ENCODE assay signal across 8 mouse cellular contexts in genomic region chr7:47007109-47007780, GRCm38 (mm10). TPM values are rescaled to one million over a fixed set of nuclear protein-coding genes. Genes with fewer than 3 reads are reported as not detected.
DNase-seq lines count a peak whose midpoint lies in the region; ATAC-seq lines count a peak whose summit lies in the region.

No protein-coding gene starts in this region.

- no peak for ATAC-seq in neural tube, embryonic 11.5 days (ENCODE audit: insufficient read depth, low FRiP score, low TSS enrichment)
- no peak for ATAC-seq in hindbrain, embryonic 16.5 days
- ATAC-seq in midbrain, embryonic 11.5 days (ENCODE audit: low FRiP score), result no peak

- H3K4me1 ChIP-seq in neural tube, embryonic 11.5 days (ENCODE audit: control insufficient read depth, insufficient read depth, low read length), result peaks cover 15% of the 10 kb centered on the region
- peaks cover 38% of the 10 kb centered on the region for H3K4me1 ChIP-seq in embryonic facial prominence, embryonic 10.5 days
- peaks cover 32% of the 10 kb centered on the region for H3K4me1 ChIP-seq in hindbrain, embryonic 16.5 days (ENCODE audit: control insufficient read depth, insufficient read depth, low read depth, low read length)
- peaks cover 19% of the 10 kb centered on the region for H3K4me1 ChIP-seq in midbrain, embryonic 11.5 days (ENCODE audit: control insufficient read depth, insufficient read depth, low read length)

- H3K36me3 ChIP-seq in neural tube, embryonic 11.5 days (ENCODE audit: control insufficient read depth, insufficient read depth, low read length), result no peaks in the 10 kb centered on the region
- no peaks in the 10 kb centered on the region for H3K36me3 ChIP-seq in embryonic facial prominence, embryonic 10.5 days (replicated peaks)
- no peaks in the 10 kb centered on the region for H3K36me3 ChIP-seq in hindbrain, embryonic 16.5 days (ENCODE audit: control insufficient read depth, insufficient read depth, low read length)
- H3K36me3 ChIP-seq in midbrain, embryonic 11.5 days (ENCODE audit: control insufficient read depth, insufficient read depth, low read length), result no peaks in the 10 kb centered on the region

- no peak for DNase-seq in neural tube, embryonic 11.5 days (ENCODE audit: low spot score)
- DNase-seq in neural tube, embryonic 10.5 days (ENCODE audit: extremely low spot score, low spot score), result no peak
- DNase-seq in embryonic facial prominence, embryonic 10.5 days (ENCODE audit: low spot score), result no peak
- DNase-seq in midbrain, embryonic 11.5 days (ENCODE audit: low spot score, missing footprints), result no peak
- DNase-seq in MN1 (ENCODE audit: low spot score), result no peak
- no peak for DNase-seq in spleen, postnatal 36 days (ENCODE audit: low spot score in 2 of 2)
- DNase-seq in yolk sac, embryonic 10.5 days (ENCODE audit: low spot score), result no peak

- H3K27me3 ChIP-seq in neural tube, embryonic 11.5 days (ENCODE audit: control insufficient read depth, insufficient read depth, low read length), result no peaks in the 10 kb centered on the region
- no peaks in the 10 kb centered on the region for H3K27me3 ChIP-seq in embryonic facial prominence, embryonic 10.5 days (replicated peaks; ENCODE audit: low read depth, poor library complexity, severe bottlenecking)
- H3K27me3 ChIP-seq in hindbrain, embryonic 16.5 days (replicated peaks; ENCODE audit: control insufficient read depth, insufficient read depth, low read length), result no peaks in the 10 kb centered on the region
- no peaks in the 10 kb centered on the region for H3K27me3 ChIP-seq in midbrain, embryonic 11.5 days (ENCODE audit: control insufficient read depth, insufficient read depth, low read length)

- H3K4me3 ChIP-seq in neural tube, embryonic 11.5 days (ENCODE audit: low read depth, low read length), result peak overlapping the region; percentile 62
- peak overlapping the region; percentile 81 for H3K4me3 ChIP-seq in embryonic facial prominence, embryonic 10.5 days
- H3K4me3 ChIP-seq in hindbrain, embryonic 16.5 days (ENCODE audit: low read length), result peak overlapping the region; percentile 65
- H3K4me3 ChIP-seq in midbrain, embryonic 11.5 days (ENCODE audit: low read depth, low read length), result peak overlapping the region; percentile 58

- 26% methylated on average over 21 of the region's 21 CpGs for WGBS in neural tube, embryonic 11.5 days
- 22% methylated on average over 21 of the region's 21 CpGs for WGBS in embryonic facial prominence, embryonic 10.5 days
- WGBS in hindbrain, embryonic 16.5 days, result 22% methylated on average over 21 of the region's 21 CpGs
- 25% methylated on average over 21 of the region's 21 CpGs for WGBS in midbrain, embryonic 11.5 days

- H3K9me3 ChIP-seq in neural tube, embryonic 11.5 days (ENCODE audit: control insufficient read depth, low read length), result no peaks in the 10 kb centered on the region
- H3K9me3 ChIP-seq in embryonic facial prominence, embryonic 10.5 days, result no peaks in the 10 kb centered on the region
- no peaks in the 10 kb centered on the region for H3K9me3 ChIP-seq in hindbrain, embryonic 16.5 days (ENCODE audit: control insufficient read depth, low read length)
- no peaks in the 10 kb centered on the region for H3K9me3 ChIP-seq in midbrain, embryonic 11.5 days (ENCODE audit: control insufficient read depth, low read length)

- no peak overlapping the region for H3K27ac ChIP-seq in neural tube, embryonic 11.5 days (ENCODE audit: low read depth, low read length)
- H3K27ac ChIP-seq in embryonic facial prominence, embryonic 10.5 days (replicated peaks), result peak overlapping the region; percentile 89
- H3K27ac ChIP-seq in hindbrain, embryonic 16.5 days (ENCODE audit: low read depth, low read length), result peak overlapping the region; percentile 76
- no peak overlapping the region for H3K27ac ChIP-seq in midbrain, embryonic 11.5 days (ENCODE audit: low read depth, low read length)

- H3K4me2 ChIP-seq in neural tube, embryonic 11.5 days (ENCODE audit: low read depth), result peak overlapping the region; percentile 81
- H3K4me2 ChIP-seq in hindbrain, embryonic 16.5 days (ENCODE audit: low read length), result peak overlapping the region; percentile 86
- peak overlapping the region; percentile 86 for H3K4me2 ChIP-seq in midbrain, embryonic 11.5 days

- peak overlapping the region; percentile 64 for H3K9ac ChIP-seq in neural tube, embryonic 11.5 days (ENCODE audit: low read length)
- peak overlapping the region; percentile 74 for H3K9ac ChIP-seq in hindbrain, embryonic 16.5 days (ENCODE audit: low read depth, low read length)
- peak overlapping the region; percentile 64 for H3K9ac ChIP-seq in midbrain, embryonic 11.5 days (ENCODE audit: low read length)

RNA-seq across cellular contexts. Expression of gene Spty2d1, which starts 1.0 kb away (rescaled TPM):
- 14.1 and 14.3 TPM in 2 replicates for polyA plus RNA-seq in neural tube, embryonic 11.5 days (2014; fragmentation: Nextera tagmentation; extraction: Ambion mirVana)
- 12.4 and 12.8 TPM in 2 replicates for polyA plus RNA-seq in embryonic facial prominence, embryonic 10.5 days (2016; fragmentation: Nextera tagmentation; extraction: Ambion mirVana)
- polyA plus RNA-seq in hindbrain, embryonic 16.5 days (2015; fragmentation: Nextera tagmentation; extraction: Ambion mirVana), result 7.4 and 8.0 TPM in 2 replicates
- 12.5 and 13.3 TPM in 2 replicates for polyA plus RNA-seq in midbrain, embryonic 11.5 days (2014; fragmentation: Nextera tagmentation; extraction: Ambion mirVana)

RNA-seq across cellular contexts. Expression of gene Gm9999, which starts 23.9 kb away (rescaled TPM):
- polyA plus RNA-seq in neural tube, embryonic 11.5 days (2014; fragmentation: Nextera tagmentation; extraction: Ambion mirVana), result not detected in 2 replicates
- not detected in 2 replicates for polyA plus RNA-seq in embryonic facial prominence, embryonic 10.5 days (2016; fragmentation: Nextera tagmentation; extraction: Ambion mirVana)
- not detected in 2 replicates for polyA plus RNA-seq in hindbrain, embryonic 16.5 days (2015; fragmentation: Nextera tagmentation; extraction: Ambion mirVana)
- polyA plus RNA-seq in midbrain, embryonic 11.5 days (2014; fragmentation: Nextera tagmentation; extraction: Ambion mirVana), result not detected in 2 replicates

RNA-seq across cellular contexts. Expression of gene Tmem86a, which starts 43.2 kb away (rescaled TPM):
- polyA plus RNA-seq in neural tube, embryonic 11.5 days (2014; fragmentation: Nextera tagmentation; extraction: Ambion mirVana), result 8.2 and 9.7 TPM in 2 replicates
- 11.3 and 11.7 TPM in 2 replicates for polyA plus RNA-seq in embryonic facial prominence, embryonic 10.5 days (2016; fragmentation: Nextera tagmentation; extraction: Ambion mirVana)
- 25.9 and 27.3 TPM in 2 replicates for polyA plus RNA-seq in hindbrain, embryonic 16.5 days (2015; fragmentation: Nextera tagmentation; extraction: Ambion mirVana)
- polyA plus RNA-seq in midbrain, embryonic 11.5 days (2014; fragmentation: Nextera tagmentation; extraction: Ambion mirVana), result 9.7 and 10.0 TPM in 2 replicates

RNA-seq across cellular contexts. Expression of gene Uevld, which starts 48.9 kb away (rescaled TPM):
- polyA plus RNA-seq in neural tube, embryonic 11.5 days (2014; fragmentation: Nextera tagmentation; extraction: Ambion mirVana), result 10.4 and 11.4 TPM in 2 replicates
- 12.7 TPM in 2 replicates for polyA plus RNA-seq in embryonic facial prominence, embryonic 10.5 days (2016; fragmentation: Nextera tagmentation; extraction: Ambion mirVana)
- polyA plus RNA-seq in hindbrain, embryonic 16.5 days (2015; fragmentation: Nextera tagmentation; extraction: Ambion mirVana), result 4.7 and 5.0 TPM in 2 replicates
- 14.3 and 14.8 TPM in 2 replicates for polyA plus RNA-seq in midbrain, embryonic 11.5 days (2014; fragmentation: Nextera tagmentation; extraction: Ambion mirVana)

Comparison
In these comparisons a context has a peak if more than half of its experiments do, and no peak if none do; other contexts are left out.
1. H3K27ac ChIP-seq: peak in embryonic facial prominence, embryonic 10.5 days (single experiment) and hindbrain, embryonic 16.5 days (single experiment); none in neural tube, embryonic 11.5 days (single experiment) and midbrain, embryonic 11.5 days (single experiment).
2. Peak in every context shown above with its lines, with median percentiles within 50 percentile points of each other: H3K4me2 ChIP-seq, H3K4me3 ChIP-seq and H3K9ac ChIP-seq.